Mouse (Mus musculus): Measurements from ENCODE around the gene Rnf167. TPM values are rescaled to one million over a fixed set of nuclear protein-coding genes. Genes with fewer than 3 reads are reported as not detected.

Gene Rnf167
- total RNA-seq, 4 experiments from 2014 or later = 87.8 to 96.5 (median 89.7) TPM

Other genes starting within 250 kb of the Rnf167 start
- gene Pelp1, start 237.2 kb upstream of the Rnf167 start, total RNA-seq (2022) = 10 to 100 TPM; 31.9 to 37.0 (median 35.2) TPM
- 10 to 100 TPM; 62.4 to 85.9 (median 70.1) TPM for gene Arrb2, start 214.6 kb upstream of the Rnf167 start, total RNA-seq (2022)
- 10 to 100 TPM; 10.8 to 14.1 (median 13.5) TPM for gene Med11, start 195.3 kb upstream of the Rnf167 start, total RNA-seq (2022)
- under 1 TPM; 0.11 to 0.79 (median 0.46) TPM for gene Zmynd15, start 187.8 kb upstream of the Rnf167 start, total RNA-seq (2022)
- gene Cxcl16, start 187.3 kb upstream of the Rnf167 start, total RNA-seq (2022) = 1 to 10 TPM in 3 of 4 experiments, under 1 TPM in 1; 0.97 to 4.6 (median 2.3) TPM
- gene Tm4sf5, start 142.0 kb upstream of the Rnf167 start, total RNA-seq (2022) = 1 to 10 TPM in 1 of 4 experiments, not detected in 3; 1.1 TPM
- gene Vmo1, start 132.6 kb upstream of the Rnf167 start, total RNA-seq (2022) = under 1 TPM in 1 of 4 experiments, not detected in 3; 0.63 TPM
- not detected for gene Gltpd2, start 128.0 kb upstream of the Rnf167 start, total RNA-seq (2022)
- gene Psmb6, start 121.9 kb upstream of the Rnf167 start, total RNA-seq (2022) = 100 to 1,000 TPM; 187 to 213 (median 191) TPM
- not detected for gene Gm40193, start 114.3 kb upstream of the Rnf167 start, total RNA-seq (2022)
- gene Pld2, start 107.2 kb upstream of the Rnf167 start, total RNA-seq (2022) = 10 to 100 TPM; 15.7 to 20.4 (median 19.4) TPM
- 100 to 1,000 TPM; 389 to 423 (median 415) TPM for gene Mink1, start 84.4 kb upstream of the Rnf167 start, total RNA-seq (2022)
- under 1 TPM in 2 of 4 experiments, not detected in 2; 0.51 to 0.59 TPM for gene 4930544D05Rik, start 31.4 kb upstream of the Rnf167 start, total RNA-seq (2022)
- not detected for gene Chrne, start 28.0 kb upstream of the Rnf167 start, total RNA-seq (2022)
- gene Gp1ba, start 8.1 kb upstream of the Rnf167 start, total RNA-seq (2022) = not detected
- gene Slc25a11, start 244 bp downstream of the Rnf167 start, total RNA-seq (2022) = 100 to 1,000 TPM; 124 to 140 (median 132) TPM
- 100 to 1,000 TPM; 203 to 237 (median 220) TPM for gene Pfn1, start 7.4 kb downstream of the Rnf167 start, total RNA-seq (2022)
- 10 to 100 TPM; 10.5 to 14.1 (median 12.5) TPM for gene Eno3, start 10.0 kb downstream of the Rnf167 start, total RNA-seq (2022)
- 10 to 100 TPM; 52.5 to 69.9 (median 59.3) TPM for gene Spag7, start 22.2 kb downstream of the Rnf167 start, total RNA-seq (2022)
- 100 to 1,000 TPM; 185 to 201 (median 191) TPM for gene Camta2, start 40.9 kb downstream of the Rnf167 start, total RNA-seq (2022)
- 1 to 10 TPM; 1.6 to 2.7 (median 2.3) TPM for gene Inca1, start 52.9 kb downstream of the Rnf167 start, total RNA-seq (2022)
- gene Kif1c, start 53.3 kb downstream of the Rnf167 start, total RNA-seq (2022) = 10 to 100 TPM; 59.3 to 70.2 (median 65.8) TPM
- 10 to 100 TPM; 16.7 to 20.5 (median 20.0) TPM for gene Zfp3, start 117.0 kb downstream of the Rnf167 start, total RNA-seq (2022)
- under 1 TPM in 1 of 4 experiments, not detected in 3; 0.53 TPM for gene Scimp, start 165.4 kb downstream of the Rnf167 start, total RNA-seq (2022)
- 100 to 1,000 TPM; 123 to 128 (median 125) TPM for gene Rabep1, start 197.5 kb downstream of the Rnf167 start, total RNA-seq (2022)

All from left cerebral cortex, adult 8-10 months (tissue).